Mouse (Mus musculus): Measurements from ENCODE around the gene Cbr2. TPM values are rescaled to one million over a fixed set of nuclear protein-coding genes. Genes with fewer than 3 reads are reported as not detected.
"Not testable (repeated sequence)": the region's sequence is repeated elsewhere in the genome, so short reads cannot be mapped to it uniquely, and the experiment has no call there.

Cbr2 gene
- total RNA-seq, 2 experiments from 2014 or later, result 6.4 to 14.9 TPM

DNA sequence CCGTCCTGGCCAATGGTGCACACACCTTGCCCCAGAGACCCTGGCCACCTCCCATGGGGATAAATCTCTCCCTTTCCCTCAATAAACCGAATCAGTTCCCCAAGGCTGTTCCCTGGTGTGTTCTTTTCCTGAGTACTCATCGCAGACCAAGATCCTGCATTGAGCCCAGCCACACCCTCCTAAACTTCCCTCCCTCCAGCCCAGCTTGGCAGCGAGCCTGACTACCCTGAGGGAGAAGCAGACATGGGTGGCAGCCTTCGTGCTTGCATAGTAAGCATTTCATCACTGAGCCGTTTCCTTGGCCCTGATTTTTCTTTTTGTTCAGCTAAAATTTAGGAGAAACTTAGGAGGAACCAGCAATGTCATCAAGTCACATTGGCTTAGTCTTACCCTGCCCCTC lies 1.6 kb upstream of the Cbr2 start:
- peak in 1 of 2 experiments; percentile 21 for DNase-seq (ENCODE audit: low spot score in 2 of 2)

DNA sequence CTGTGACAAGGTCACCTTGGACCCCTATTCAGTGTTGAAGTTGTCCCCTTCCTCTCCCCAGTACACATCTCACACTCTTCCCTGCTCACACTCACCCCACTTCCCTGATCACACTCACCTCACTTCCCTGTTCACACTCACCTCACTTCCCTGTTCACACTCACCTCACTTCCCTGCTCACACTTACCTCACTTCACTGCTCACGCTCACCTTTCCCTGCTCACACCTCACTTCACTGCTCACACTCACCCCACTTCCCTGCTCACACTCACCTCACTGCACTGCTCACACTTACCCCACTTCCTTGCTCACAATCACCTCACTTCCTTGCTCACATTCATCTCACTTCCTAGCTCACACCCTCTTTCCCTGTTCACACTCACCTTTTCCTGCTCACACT lies 519 bp downstream of the Cbr2 start:
- DNase-seq (ENCODE audit: low spot score in 2 of 2), result no peak

DNA sequence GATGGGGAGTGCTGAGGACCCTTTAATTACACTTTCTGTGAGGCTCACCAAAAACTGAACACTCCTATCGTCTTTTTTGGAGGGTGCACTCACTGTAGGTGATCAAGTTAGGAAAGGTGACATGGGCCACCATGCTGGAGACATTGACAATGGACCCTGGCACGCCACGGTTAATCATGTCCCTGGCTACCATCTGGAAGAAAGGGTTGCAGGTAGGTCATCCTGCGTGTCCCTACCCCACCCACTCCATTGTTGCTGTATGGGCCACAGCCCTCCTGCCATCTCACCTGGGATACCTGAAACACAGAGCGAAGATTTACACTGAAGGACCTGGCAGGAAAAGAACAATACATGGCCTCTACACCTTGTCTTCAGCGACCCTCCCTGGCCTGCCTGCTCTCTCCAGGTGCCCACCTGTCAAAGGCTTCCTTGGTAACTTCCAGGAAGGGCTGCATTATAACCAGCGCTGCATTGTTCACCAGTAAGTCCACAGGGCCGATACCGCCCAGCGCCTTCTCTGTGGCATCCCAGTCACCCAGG lies 1.5 kb downstream of the Cbr2 start:
- DNase-seq (ENCODE audit: low spot score in 2 of 2), result no peak

DNA sequence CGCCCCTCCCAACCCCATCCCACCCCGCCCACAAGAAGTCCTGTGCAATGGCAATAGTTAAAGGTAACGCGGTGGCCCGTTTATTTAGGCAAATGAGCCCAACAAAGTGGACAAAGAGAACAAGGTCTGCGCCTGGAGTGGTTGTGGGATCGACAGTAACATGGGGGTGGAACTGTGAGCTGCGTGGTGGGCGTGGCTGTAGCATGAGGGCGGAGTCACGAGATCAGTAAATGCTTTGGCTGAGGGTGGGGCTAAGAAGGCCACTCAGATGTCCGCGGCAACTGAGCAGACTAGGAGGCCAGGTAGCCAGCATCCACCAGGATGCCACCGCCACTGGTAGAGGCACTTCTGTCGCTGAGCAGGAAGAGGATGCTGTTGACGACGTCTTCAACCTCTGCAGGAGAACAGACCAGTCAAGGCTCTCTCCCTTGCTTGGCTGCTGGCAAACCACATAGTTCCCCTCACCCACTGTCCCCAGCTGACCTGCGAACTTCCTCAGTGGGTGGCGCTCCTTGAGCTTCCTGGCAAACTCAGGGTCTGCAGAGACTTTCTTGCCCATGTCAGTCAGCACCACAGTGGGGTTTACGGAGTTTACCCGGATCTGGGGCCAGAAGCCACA lies 2.4 kb downstream of the Cbr2 start:
- not testable (repeated sequence) for DNase-seq (ENCODE audit: low spot score in 2 of 2)

DNA sequence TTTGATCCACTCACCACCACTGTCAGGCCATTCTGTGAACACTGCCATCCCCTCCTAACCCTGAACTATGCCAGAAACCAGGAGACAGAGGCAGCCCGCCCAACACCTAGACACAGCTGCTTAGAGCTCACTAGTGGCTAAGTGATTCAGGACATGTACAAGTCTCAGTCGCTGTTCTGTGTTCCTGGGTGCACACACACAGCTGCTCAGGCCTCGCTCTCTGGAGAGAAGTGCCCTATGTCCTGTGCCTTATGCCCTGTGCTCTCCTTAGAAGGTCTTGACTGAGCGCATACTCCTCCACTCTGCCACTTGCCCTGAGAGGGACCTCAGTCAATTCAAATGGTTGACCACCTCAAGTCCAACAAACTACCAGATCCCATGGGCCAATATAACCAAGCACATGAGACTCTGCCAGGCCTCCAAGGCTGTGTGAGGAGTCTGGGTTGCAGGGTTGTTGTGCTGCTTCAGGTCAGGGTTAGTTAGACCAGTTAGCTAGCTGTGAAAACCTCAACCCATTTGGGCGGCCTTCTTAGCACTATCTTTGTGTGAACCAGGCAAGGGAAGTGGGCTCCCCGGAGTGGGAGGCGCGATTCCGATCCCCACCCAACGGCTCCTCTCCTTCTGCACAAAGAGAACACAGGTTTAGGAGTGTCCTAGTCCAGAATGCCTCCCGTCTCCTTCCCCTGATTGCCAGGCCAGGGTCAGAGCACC lies 3.2 kb downstream of the Cbr2 start:
- no peak for DNase-seq (ENCODE audit: low spot score in 2 of 2)

DNA sequence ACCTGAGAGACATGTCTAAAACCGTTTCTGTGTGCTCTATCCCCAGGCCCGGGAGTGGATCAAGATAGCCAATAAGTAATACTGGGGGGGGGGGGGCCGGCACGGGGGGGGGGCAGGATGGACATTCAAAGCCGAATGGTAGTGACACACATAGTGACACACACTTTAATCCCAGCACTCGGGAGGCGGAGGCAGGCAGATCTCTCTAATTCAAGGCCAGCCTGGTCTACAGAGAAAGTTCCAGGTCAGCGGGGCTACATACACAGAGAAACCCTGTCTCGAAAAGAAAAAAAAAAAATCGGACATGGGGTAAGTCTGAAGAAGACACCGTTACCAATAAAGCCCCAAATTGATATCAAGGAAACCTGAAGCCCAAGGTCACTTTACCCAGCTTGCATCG lies 4.3 kb downstream of the Cbr2 start:
- no peak for DNase-seq (ENCODE audit: low spot score in 2 of 2)

DNA sequence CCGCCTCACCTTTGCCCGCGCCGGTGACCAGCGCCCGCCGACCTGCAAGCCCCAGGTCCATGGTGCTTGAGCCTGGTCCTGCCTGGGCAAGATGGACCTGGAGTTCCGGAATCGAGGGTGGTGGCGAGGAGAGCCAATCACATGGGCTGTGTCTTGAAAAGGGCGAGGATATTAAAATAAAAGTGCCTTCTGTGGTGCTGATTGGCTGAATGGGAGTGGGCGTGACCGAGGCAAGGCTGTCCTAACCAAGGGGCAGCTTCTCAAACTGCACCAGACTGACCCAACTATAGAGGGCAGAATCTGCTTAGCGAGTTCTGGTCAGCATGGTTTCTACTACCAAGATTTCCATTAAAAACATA lies 4.8 kb downstream of the Cbr2 start, which contains the start of gene Dcxr:
Dcxr (minus strand) TSS at position 113 of the 359 bp plus-strand sequence.
- peak; percentile 72 to 79 for DNase-seq (ENCODE audit: low spot score in 2 of 2)

DNA sequence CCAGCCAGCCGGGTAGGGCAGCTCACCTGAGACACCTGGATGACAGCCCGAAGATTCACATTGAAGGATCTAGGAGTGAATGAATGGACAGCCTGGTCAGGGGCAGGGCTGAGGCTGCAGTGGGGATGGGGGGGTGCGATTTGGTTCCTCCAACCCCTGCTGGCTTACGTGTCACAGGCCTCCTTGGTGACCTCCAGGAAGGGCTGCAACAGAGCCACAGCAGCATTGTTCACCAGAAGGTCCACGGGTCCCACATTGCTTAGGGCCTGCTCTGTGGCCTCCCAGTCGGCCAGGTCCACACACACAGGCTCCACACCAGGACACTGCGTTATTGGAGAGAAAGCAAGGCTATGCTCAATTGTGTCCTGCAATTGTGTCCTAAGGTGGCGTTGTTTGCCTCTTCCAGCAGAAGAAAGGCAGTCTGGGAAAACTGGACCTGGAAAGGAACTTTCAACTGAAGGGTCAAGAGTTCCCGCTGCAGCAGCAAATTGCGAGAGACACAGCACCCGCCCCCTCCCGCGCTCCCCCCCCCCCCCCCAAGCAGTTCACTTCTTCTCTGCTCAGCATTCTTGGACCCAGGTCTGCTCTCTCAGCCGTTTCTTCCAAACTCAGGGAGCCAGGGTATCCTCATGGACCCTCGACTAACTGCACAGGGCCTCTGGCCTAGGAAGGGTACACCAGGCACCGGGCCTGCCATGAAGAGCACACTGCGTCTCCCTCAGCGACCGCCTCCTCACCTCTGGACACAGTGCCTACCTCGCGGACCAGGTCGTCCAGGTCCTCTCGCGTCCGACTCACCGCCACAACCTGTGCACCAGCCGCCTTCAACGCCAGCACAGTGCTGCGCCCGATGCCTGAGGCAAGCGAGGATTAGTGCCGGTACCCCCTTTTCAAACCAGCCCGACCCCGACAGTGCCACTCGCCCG lies 5.4 kb downstream of the Cbr2 start:
- DNase-seq (ENCODE audit: low spot score in 2 of 2), result no peak

DNA sequence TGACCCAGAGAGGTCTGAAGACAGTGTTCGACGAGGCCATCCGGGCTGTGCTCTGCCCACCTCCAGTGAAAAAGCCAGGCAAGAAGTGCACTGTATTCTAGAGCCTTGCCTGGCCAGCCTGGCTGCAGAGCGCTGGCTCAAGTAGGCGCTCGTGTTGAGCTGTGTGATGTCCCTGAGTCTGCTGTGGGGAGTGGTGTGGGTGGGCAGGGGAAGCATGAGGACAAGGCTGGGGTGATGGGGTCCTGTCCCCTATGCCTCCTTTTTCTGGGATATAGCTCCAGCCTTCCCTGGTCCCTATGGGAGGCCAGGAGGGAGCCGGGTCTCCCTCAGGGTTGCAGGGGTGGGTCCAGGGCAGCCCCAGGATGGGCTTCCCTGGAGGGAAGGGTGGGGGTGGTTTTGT lies 8.4 kb downstream of the Cbr2 start:
- no peak for DNase-seq (ENCODE audit: low spot score in 2 of 2)

DNA sequence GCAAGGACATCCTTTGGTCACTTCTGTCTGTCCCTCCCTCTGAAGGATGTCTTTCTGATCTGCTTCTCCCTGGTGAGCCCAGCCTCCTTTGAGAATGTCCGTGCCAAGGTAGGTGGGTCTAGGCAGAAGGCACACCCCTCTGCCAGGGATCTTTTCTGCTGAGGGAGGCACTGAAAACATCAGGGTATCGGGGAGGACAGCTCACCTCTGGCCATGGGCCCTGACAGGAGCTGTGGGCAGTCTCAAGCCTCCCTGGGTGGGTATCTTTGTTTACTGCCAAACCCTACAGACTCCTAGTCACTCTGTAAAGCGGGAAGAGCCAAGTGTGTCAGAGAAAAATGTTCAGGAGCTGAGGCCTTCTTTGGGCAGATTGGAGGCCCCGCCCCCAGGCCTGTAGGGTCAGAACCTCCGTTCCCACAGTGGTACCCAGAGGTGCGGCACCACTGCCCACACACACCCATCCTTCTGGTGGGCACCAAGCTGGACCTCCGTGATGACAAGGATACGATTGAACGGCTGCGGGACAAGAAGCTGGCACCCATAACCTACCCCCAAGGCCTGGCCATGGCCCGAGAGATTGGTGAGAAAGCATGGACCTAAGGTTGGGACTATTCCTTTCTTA lies 9.0 kb downstream of the Cbr2 start:
- no peak for DNase-seq (ENCODE audit: low spot score in 2 of 2)

DNA sequence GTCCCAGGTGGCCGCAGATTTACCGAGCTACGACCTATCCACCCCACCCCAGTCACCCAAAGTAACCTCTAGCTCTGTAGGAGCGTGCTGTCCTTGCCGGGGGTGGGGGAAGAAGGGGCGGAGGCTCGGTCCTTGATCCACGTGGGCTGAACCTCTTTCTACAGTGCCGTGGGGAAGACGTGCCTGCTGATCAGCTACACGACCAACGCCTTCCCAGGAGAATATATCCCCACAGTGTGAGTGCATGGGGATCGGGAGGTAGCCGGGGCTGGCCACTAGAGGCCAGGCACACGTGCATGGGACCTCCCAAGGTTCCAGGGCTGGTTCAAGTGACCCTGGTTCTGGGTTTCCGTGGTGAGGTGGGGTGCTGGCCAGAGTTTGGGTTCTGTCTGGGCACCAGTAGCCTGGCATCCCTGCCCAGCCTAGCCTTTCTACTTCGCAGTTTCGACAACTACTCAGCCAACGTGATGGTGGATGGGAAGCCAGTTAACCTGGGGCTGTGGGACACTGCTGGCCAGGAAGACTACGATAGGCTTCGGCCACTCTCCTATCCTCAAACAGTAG lies 9.8 kb downstream of the Cbr2 start:
- no peak for DNase-seq (ENCODE audit: low spot score in 2 of 2)

DNA sequence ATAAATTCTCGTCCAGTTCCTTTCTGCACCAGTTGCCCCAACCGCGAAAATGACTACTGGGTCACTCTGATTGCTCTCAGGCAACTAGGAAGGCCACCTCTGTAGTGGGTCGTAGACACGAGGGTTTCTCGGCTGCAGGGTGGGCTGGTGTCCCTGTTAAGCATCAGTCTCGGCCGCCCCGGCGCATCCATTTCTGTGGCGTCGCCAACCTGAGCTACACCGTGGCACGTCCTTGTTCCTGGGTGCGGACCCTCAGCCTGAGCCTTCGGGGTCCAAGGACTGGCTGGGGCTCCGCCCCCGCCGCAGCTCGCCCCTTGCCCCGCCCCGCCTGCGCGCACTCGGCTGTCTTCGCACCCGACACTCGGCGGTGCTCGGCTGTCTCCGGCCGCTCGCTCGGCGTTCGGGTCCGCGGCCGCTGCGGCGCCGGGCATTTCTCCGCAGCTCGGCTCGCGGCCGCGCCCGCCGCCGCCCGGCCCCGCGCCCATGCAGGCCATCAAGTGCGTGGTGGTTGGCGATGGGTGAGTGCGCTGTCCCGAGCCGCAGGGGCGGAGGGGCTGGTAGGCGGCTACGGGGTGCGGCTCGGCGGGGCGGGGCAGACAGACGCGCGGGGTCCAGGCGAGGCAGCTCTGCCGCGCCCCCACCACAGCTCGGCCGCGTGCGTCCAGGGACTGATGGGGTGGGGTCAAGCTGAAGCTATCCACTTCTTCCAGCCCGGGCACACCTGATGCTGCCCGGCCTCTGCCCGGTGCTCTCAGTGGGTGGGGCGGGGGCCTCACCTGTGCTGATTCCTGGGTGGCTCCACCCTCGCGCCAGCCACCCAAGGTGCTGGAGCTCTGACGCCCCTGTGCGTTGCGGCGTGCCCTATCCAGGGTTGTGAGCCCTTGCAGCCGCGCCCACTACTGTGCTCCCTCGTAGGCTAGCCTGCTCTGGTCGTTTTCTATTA lies 10.5 kb downstream of the Cbr2 start, which contains the start of gene Rac3:
Rac3 (plus strand) TSS at position 347 of the 943 bp plus-strand sequence.
- DNase-seq (ENCODE audit: low spot score in 2 of 2), result peak; percentile 67

DNA sequence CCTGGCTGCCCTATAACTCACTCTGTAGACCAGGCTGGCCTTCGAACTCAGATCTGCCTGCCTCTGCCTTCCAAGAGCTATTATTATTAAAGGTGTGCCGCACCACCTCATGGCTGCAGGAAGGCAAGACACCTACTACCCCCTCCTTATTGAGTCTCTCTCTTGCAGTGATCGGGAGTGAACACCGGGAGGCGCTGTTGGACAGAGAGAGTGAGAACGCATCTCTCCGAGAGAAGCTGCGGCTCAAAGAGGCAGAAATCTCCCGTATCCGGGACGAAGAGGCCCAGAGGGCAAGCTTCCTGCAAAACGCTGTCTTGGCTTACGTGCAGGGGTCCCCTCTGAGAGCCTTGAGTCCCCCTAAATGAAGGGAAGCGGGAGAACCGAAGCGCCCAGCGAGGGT lies 11.5 kb downstream of the Cbr2 start:
- peak; percentile 89 to 96 for DNase-seq (ENCODE audit: low spot score in 2 of 2)

DNA sequence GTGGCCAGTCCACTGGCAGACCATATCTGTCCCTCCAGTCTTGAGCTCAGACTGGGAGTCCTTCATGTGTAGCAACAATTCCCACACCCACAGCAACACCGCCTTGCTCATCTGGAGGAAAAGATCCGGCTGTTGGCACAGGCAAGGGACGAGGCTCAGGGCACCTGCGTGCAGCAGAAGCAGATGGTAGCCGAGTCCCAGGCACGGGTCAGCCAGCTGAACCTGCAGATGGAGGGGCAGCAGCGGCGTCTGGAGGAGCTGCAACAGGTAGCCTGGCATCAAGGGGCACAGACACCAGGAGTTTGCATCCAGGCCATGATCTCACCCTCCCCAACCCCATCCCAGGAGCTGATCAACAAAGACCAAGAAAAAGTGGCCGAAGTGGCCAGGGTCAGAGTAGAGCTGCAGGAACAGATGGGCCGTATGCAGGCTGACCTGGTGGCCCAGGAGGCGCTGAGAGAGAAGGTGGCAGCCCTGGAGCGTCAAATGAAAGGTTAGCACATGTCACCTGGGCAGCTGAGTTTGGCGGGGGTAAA lies 12.0 kb downstream of the Cbr2 start:
- DNase-seq (ENCODE audit: low spot score in 2 of 2), result no peak

DNA sequence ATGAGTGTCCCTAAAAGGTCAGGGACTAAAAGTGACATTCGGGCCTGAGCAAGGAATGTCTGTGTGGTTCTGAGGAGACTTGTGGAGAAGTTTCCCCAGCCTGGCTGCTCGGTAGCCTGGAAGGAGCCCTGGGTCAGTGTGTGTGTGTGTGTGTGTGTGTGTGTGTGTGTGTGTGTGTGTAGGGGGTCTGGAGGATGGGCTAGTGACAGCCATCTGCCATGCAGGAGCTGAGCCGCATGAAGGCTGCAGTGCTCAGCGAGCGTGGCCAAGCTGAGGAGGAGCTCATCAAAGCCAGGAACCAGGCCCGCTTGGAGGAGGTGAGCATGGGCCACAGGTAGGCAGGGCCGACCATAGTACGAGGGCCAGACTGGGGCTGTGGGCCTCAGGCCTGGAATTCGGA lies 12.7 kb downstream of the Cbr2 start:
- DNase-seq (ENCODE audit: low spot score in 2 of 2), result no peak

DNA sequence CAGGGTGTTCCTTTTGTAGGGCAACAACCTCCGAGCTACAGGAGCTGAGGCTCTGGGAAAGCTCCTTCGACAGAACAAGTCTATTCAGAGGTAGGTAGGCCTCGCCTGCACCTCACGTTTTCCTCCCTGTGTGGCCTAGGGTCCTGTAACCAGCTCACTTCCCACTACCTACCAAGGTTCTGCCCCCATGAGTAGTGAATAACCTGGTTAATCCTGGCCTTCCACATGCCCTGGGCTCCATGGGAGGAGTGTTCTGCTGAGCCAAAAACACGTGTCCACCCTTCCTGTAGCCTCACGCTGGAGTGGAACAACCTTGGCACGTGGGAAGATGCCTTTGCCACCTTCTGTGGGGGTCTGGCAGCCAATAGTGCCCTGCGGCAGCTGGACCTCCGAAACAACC lies 16.8 kb downstream of the Cbr2 start:
- DNase-seq (ENCODE audit: low spot score in 2 of 2), result no peak

DNA sequence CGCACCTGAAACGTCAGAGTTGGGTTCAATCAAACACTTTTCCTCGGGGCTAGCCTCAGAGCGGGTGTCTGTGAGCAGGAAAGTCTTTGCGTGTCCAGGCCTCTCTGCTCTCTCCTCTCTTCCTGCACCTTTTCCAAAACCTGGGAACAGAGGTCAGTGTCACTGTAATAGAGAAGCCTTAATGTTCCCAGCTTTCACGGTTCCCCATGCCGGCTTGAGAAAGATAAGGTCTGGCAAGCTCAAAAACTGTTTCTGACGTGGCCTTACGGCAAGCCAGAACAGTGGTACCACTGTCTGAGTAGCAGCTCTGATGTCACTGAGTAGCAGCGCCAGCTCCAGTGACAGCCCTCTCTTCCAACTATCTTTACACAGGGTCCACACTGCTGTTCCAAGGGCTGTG lies 17.4 kb downstream of the Cbr2 start:
- DNase-seq (ENCODE audit: low spot score in 2 of 2), result no peak

DNA sequence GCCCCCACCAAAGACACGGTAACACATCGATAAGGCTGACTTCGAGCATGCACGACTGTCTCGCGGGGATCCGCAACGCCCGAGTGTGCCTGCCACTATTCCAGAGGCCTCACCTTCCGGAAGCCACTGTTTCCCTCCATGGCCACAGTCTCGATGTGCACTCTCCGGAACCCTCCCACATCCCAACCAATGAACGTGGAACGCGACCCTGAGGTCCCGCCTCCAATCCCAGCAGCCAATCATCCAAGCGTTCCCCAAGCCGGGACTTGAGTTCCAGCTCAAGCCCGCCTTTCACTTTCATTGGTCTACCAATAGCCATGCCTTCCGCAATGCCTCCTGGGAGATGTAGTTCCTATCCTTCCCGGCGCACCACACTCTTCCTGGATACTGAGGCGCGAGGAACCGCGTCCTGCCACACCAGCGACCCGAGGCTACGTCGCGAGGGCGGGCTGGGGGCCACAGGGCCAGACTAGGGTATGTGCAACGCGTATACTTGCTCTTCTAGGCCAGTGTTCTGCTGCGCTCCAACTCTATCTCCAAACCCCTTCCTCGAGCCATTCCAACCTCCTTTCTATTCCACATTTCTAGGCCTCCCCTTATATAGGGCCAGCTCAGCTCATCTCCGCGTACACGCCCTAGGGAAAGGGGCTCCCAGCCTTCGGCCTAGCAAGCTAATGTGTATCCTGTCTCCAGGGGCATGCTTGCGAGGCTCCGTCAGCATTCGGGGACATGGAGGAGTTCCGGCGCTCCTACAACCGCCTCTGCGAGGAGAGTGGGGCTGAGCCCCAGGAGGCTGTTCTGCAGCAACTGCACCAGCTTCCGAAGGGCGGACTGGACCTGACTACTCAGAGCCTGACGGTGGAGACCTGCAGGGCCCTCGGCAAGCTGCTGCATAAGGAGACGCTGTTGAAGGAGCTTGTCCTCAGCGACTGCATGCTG lies 18.1 kb downstream of the Cbr2 start, which contains the start of the genes Cenpx and Lrrc45:
Cenpx (minus strand) TSS at position 159 of the 939 bp plus-strand sequence.
Lrrc45 (plus strand) TSS at position 346 of the 939 bp plus-strand sequence.
- DNase-seq (ENCODE audit: low spot score in 2 of 2), result peak; percentile 85 to 86
